ENCODE assay signal across 9 mouse cellular contexts in the genomic region with DNA sequence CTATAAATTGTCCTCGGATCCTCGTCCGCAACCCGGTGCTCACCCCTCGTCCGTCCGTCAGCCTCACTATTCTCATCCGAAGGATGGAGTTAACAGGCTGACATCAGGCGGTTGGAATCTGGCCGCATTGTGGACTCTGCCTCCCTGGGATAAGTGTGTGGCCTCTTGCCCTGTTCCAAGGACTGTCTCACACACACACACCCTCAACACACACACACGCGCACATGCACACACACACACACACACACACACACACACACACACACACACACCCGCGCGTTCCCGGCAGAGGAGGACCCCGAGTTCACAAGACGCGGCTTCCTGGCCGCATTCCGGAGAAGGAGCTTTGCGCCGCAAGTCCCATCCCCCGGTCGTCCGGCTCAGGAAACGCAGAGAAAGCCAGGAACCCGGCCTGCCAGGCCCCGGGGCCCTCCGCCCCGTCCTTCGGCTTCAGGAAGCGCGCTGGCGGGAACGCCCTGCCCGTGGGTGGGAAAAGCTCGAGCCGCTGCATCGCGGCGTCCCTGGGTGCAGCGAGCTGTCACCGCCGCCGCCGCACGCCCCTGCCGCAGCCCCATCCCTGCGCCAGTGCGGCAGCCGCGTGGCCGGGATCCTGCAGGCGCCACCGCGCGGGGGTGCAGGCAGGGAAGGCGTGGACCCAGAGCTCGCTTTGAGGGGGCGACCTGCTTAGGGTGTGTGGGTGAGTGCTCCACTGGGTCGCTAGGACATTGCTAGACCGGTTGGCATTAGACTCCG. TPM values are rescaled to one million over a fixed set of nuclear protein-coding genes. Genes with fewer than 3 reads are reported as not detected.
DNase-seq lines count a peak whose midpoint lies in the region; ATAC-seq lines count a peak whose summit lies in the region.
"Had no signal": no experiment of that assay in that cellular context is flagged by ENCODE, and none has a peak within 500 bp of the region (broad histone marks: within the 10 kb centered on the region; RNA-seq: fewer than 3 reads in every experiment).

A gene (plus strand): TSS at position 165 of the 753 bp plus-strand sequence.

- peak within 1 kb of the TSS; percentile 98 for H3K4me2 ChIP-seq in limb, embryonic 15.5 days
- peak within 1 kb of the TSS; percentile 96 for H3K4me2 ChIP-seq in midbrain, embryonic 15.5 days

- peaks cover 72% of the 10 kb centered on the region for H3K27me3 ChIP-seq in embryonic facial prominence, embryonic 10.5 days (replicated peaks; ENCODE audit: low read depth, poor library complexity, severe bottlenecking)
- peaks cover 8% of the 10 kb centered on the region for H3K27me3 ChIP-seq in limb, embryonic 15.5 days
- H3K27me3 ChIP-seq in midbrain, embryonic 15.5 days (replicated peaks): peaks cover 35% of the 10 kb centered on the region; the same call in 1 of the 2 replicates
- H3K27me3 ChIP-seq: CH12.LX had no signal

- peak within 1 kb of the TSS; percentile 76 for H3K9ac ChIP-seq in limb, embryonic 15.5 days
- H3K9ac ChIP-seq in midbrain, embryonic 15.5 days: peak within 1 kb of the TSS; percentile 71

- peak within 1 kb of the TSS; percentile 82 for H3K4me3 ChIP-seq in embryonic facial prominence, embryonic 10.5 days
- H3K4me3 ChIP-seq in limb, embryonic 15.5 days: peak within 1 kb of the TSS; percentile 69
- H3K4me3 ChIP-seq in midbrain, embryonic 15.5 days: peak within 1 kb of the TSS; percentile 67

- peak; percentile 46 for DNase-seq in layer of hippocampus, adult 11-12 months (ENCODE audit: low spot score)
- DNase-seq in layer of hippocampus, adult 9-10 months (ENCODE audit: low spot score): no peak
- DNase-seq in embryonic facial prominence, embryonic 10.5 days (ENCODE audit: low spot score): peak; percentile 77
- DNase-seq in heart, adult 18-20 months: peak; percentile 88 to 95
- peak; percentile 81 for DNase-seq in kidney, adult 11 months
- peak; percentile 42 to 46 for DNase-seq in spleen, postnatal 36 days (ENCODE audit: low spot score in 2 of 2)

- peak; percentile 59 for ATAC-seq in limb, embryonic 15.5 days (ENCODE audit: insufficient number of reproducible peaks, low FRiP score, low TSS enrichment, low read depth)
- peak; percentile 87 for ATAC-seq in midbrain, embryonic 15.5 days (replicated peaks)

- H3K27ac ChIP-seq in embryonic facial prominence, embryonic 10.5 days (replicated peaks): peak within 1 kb of the TSS; percentile 84
- peak within 1 kb of the TSS; percentile 80 for H3K27ac ChIP-seq in limb, embryonic 15.5 days
- peak within 1 kb of the TSS; percentile 46; the same call in 1 of the 2 replicates for H3K27ac ChIP-seq in midbrain, embryonic 15.5 days

- no peaks in the 10 kb centered on the region for H3K36me3 ChIP-seq in embryonic facial prominence, embryonic 10.5 days (replicated peaks)
- no peaks in the 10 kb centered on the region for H3K36me3 ChIP-seq in limb, embryonic 15.5 days
- no peaks in the 10 kb centered on the region for H3K36me3 ChIP-seq in midbrain, embryonic 15.5 days (replicated peaks)

- no peaks in the 10 kb centered on the region for H3K9me3 ChIP-seq in embryonic facial prominence, embryonic 10.5 days
- no peaks in the 10 kb centered on the region for H3K9me3 ChIP-seq in limb, embryonic 15.5 days
- no peaks in the 10 kb centered on the region for H3K9me3 ChIP-seq in midbrain, embryonic 15.5 days

- H3K4me1 ChIP-seq in embryonic facial prominence, embryonic 10.5 days: peaks cover 30% of the 10 kb centered on the region
- peaks cover 34% of the 10 kb centered on the region for H3K4me1 ChIP-seq in limb, embryonic 15.5 days
- H3K4me1 ChIP-seq in midbrain, embryonic 15.5 days: peaks cover 14% of the 10 kb centered on the region

- under 1% methylated on average over 64 of the region's 64 CpGs for WGBS in embryonic facial prominence, embryonic 10.5 days
- 1% methylated on average over 63 of the region's 64 CpGs for WGBS in limb, embryonic 15.5 days
- under 1% methylated on average over 60 of the region's 64 CpGs for WGBS in midbrain, embryonic 15.5 days

RNA-seq across cellular contexts. Expression of the gene that starts here (rescaled TPM):
- 0.14 TPM in 1 of 2 replicates, not detected in the other for polyA plus RNA-seq in embryonic facial prominence, embryonic 10.5 days (2016; fragmentation: Nextera tagmentation; extraction: Ambion mirVana)
- total RNA-seq in heart, adult 18-20 months (2021): under 1 TPM; 0.15 to 0.21 TPM
- polyA plus RNA-seq in limb, embryonic 15.5 days (2015; fragmentation: Nextera tagmentation; extraction: Ambion mirVana): 0.32 and 0.46 TPM in 2 replicates
- polyA plus RNA-seq in midbrain, embryonic 15.5 days (2015; fragmentation: Nextera tagmentation; extraction: Ambion mirVana): 0.15 and 0.19 TPM in 2 replicates
- total RNA-seq: CH12.LX had no signal

Comparison
In these comparisons a context has a peak if more than half of its experiments do, and no peak if none do; other contexts are left out.
1. Peak in DNase-seq, H3K4me3 ChIP-seq and H3K27ac ChIP-seq in embryonic facial prominence, embryonic 10.5 days; RNA of the gene not detected or under 1 TPM.
2. Peak in DNase-seq in heart, adult 18-20 months; RNA of the gene not detected or under 1 TPM.
3. Peak in ATAC-seq, H3K4me3 ChIP-seq, H3K27ac ChIP-seq, H3K9ac ChIP-seq and H3K4me2 ChIP-seq in limb, embryonic 15.5 days; RNA of the gene not detected or under 1 TPM.
4. Peak in ATAC-seq, H3K4me3 ChIP-seq, H3K27ac ChIP-seq, H3K9ac ChIP-seq and H3K4me2 ChIP-seq in midbrain, embryonic 15.5 days; RNA of the gene not detected or under 1 TPM.